Mouse (Mus musculus) small intestine, adult 2 months (tissue): ENCODE results near the gene Dennd6a.

ENCODE experiments used
- CTCF ChIP-seq: fragments of 200-500 bp; IDR thresholded peaks from 2 replicates; pipeline ENCODE4 v1.5.1; 2012; ENCODE audit warnings: low read depth, mild to moderate bottlenecking, control low read depth, inconsistent platforms, low read length, moderate library complexity, mixed read lengths; ENCODE audit not compliant: insufficient replicate concordance, insufficient read length; ENCODE audit errors: extremely low read depth
- POLR2A ChIP-seq: fragments of 200-500 bp; IDR thresholded peaks from 2 replicates; pipeline ENCODE4 v1.6.1; 2012; ENCODE audit warnings: low read depth, mild to moderate bottlenecking, control low read depth, inconsistent platforms, low read length, moderate library complexity

DNA sequence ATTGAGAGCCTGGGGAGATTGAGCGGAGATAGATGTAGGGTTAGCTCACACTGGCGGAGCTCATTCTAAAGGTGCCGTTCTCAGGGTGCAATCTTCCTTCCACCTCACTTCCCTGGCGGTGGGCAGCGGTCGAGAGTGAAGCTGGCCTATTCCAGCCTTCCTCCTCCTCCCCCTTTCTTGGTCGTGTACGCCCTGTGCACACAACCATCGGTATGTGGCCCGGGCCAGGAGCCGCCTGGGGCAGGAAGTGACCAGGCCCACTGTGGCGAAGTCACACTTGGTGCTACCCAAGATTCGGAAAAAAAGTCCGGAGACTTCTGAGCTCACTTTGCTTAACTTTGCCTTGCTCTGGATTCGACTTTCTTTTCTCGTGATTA, 65.0 kb downstream of the Dennd6a start:
- TF ChIP-seq CTCF (no peak), POLR2A (no peak; the same call in 1 of the 2 replicates)
